Mouse (Mus musculus) brain, adult 10 weeks (tissue): ENCODE data around the gene Zfp54. TPM values are rescaled to one million over a fixed set of nuclear protein-coding genes. Genes with fewer than 3 reads are reported as not detected.

Experiments
- polyA plus RNA-seq: library from polyadenylated mRNA; stranded (reverse); fragments of 350-450 nt; fragmentation: Illumina TruSeq; extraction: RNeasy Lipid Tissue Mini Kit (QIAGEN cat#74804); gene quantifications from one replicate; pipeline ENCODE4 v1.2.3, GENCODE M21; 2015; ENCODE audit warnings: low read depth, low replicate concordance

Gene Zfp54
- 3.0 TPM for polyA plus RNA-seq

DNA sequence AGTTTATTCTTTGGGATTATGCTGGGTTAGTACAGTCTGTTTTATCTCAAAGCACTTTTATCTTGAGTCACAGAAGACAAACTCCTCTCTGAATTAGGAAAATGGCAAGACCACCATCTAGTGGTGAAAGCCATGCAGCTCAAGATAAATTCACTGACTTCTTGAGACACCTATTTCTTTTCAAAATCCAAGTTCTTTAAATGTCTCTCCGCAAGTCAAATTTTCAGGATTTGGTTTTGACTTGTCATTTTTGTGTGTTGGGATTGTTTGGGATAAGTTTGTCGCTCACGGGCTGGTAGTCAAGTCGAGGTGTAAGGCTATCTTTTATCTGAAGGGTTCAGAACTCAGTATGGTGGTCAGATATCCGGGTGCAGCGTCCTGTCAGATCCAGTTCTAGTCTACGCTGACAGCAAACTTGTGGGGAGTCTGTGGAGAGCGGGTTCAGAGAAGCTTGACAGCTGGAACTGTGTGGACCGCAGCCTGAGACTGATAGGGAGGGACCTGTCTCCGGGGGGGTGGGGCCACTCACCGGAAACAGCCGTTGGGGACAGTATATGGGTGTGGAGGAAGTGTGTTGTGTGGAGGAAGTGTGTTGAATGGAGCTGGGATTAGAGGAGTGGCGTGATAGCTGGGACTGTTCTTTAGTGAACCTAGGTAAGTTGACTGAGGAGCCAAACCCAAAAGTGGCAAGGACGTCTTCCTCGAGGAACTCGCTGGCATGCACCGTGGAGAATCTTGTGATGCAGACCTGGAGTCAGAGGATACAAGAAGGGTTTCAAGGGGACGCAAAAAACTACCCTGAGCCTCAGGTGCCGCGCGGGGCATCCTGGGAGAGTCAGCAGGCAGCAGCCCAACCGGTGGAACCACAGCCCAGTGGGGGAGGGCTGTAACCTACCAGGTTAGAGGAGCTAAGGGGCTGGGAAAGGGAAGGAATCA is at the start of gene Zfp54:
Zfp54 (plus strand) TSS at position 564 of the 936 bp plus-strand sequence.

DNA sequence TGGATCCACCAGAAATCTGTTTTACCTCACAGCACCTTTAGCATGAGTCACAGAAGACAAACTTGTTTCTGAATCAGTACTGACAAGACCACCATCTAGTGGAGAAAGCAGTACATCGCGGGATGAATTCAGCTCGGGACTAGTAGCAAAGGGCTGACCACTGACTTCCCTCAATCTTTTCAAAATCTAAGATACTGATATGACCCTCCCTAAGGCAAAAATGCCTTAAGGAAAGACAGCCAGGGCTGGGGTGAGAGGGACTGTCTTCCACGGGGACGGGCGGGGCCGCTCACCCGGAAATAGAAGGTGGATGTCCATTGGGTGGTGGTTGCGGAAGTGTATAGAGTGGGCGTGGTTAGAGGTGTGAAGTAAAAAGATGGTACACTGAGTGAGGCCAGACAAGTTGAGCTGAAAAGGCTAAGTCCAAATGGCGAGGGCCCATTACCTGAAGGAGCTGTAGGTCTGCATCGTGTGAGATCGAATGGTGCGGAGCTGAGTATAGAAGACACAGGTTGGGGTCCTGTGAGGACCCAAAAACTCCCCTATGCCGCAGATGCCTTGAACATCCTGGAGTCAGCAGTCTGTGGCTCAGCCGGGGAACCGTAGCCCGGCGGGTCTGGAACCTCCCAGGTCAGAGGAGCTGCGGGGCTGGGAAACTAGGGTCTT is 39.5 kb upstream of the Zfp54 start, which contains the start of gene Zfp677:
Zfp677 (plus strand) TSS at position 358 of the 666 bp plus-strand sequence.

DNA sequence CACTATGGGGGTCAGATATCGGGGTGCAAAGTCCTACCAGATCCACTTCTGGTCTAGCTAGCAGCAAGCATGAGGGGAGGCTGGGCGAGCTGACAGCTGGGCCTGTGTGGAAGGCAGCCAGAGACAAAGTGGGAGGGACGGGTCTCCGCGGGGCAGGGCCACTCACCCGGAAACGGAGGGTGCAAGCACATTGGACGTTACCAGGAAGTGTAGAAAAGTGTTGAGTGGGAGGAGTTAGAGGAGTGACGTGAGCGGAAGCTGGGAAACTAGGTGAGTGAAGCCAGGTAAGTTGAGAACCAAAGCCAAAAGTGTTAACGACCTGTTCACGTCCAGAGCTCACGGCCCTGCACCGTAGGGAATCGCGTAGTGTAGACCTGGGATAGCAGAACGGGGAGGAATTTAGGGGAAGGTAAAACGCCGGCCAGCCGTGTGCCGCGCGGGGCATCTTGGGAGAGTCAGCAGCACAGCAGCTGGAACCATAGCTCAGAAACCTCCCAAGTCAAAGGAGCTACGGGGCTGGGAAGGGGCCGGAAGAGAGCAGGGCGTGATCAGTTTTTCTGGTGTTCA is 27.2 kb downstream of the Zfp54 start, which contains the start of gene Zfp51:
Zfp51 (plus strand) TSS at position 237 of the 567 bp plus-strand sequence.

Other genes with a start within 250 kb of the Zfp54 start
- gene Vmn1r234, start 197.1 kb upstream of the Zfp54 start, polyA plus RNA-seq: not detected
- not detected for gene Vmn1r235, start 166.8 kb upstream of the Zfp54 start, polyA plus RNA-seq
- not detected for gene Vmn1r236, start 140.3 kb upstream of the Zfp54 start, polyA plus RNA-seq
- not detected for gene Vmn1r237, start 111.4 kb upstream of the Zfp54 start, polyA plus RNA-seq
- gene Zfp677, start 39.5 kb upstream of the Zfp54 start, polyA plus RNA-seq: 3.1 TPM
- gene Zfp51, start 27.1 kb downstream of the Zfp54 start, polyA plus RNA-seq: 5.8 TPM
- 5.0 TPM for gene Zfp53, start 65.8 kb downstream of the Zfp54 start, polyA plus RNA-seq
- 5.1 TPM for gene Zfp52, start 112.3 kb downstream of the Zfp54 start, polyA plus RNA-seq
- 14.0 TPM for gene Zfp948, start 143.8 kb downstream of the Zfp54 start, polyA plus RNA-seq
- gene Zfp983, start 227.4 kb downstream of the Zfp54 start, polyA plus RNA-seq: 18.1 TPM